In genomic region chr2:167078931-167079495, GRCm38 (mm10) we compare ENCODE assay signal across 10 mouse cellular contexts. TPM values are rescaled to one million over a fixed set of nuclear protein-coding genes. Genes with fewer than 3 reads are reported as not detected.
A peak's percentile ranks its signal among the peaks of the same experiment; 100 is the strongest.
DNase-seq lines count a peak whose midpoint lies in the region; ATAC-seq and TF ChIP-seq lines count a peak whose summit lies in the region.
"Had no signal": no experiment of that assay in that cellular context is flagged by ENCODE, and none has a peak within 500 bp of the region (broad histone marks: within the 10 kb centered on the region; RNA-seq: fewer than 3 reads in every experiment).

No protein-coding gene starts in this region.

- peak overlapping the region; percentile 51; the same call in 1 of the 2 replicates for H3K27ac ChIP-seq in lung, postnatal 0 days (ENCODE audit: low read length)
- no peak overlapping the region for H3K27ac ChIP-seq in hindbrain, embryonic 10.5 days

- TF ChIP-seq EP300 in lung, postnatal 0 days (IDR thresholded peaks at IDR 0.05), result no peak

- peak; percentile 70 for ATAC-seq in lung, postnatal 0 days

- no peak overlapping the region for H3K9ac ChIP-seq in lung, postnatal 0 days (replicated peaks; ENCODE audit: low read depth)

- H3K27me3 ChIP-seq in lung, postnatal 0 days (replicated peaks; ENCODE audit: insufficient read depth, low read length), result no peaks in the 10 kb centered on the region
- no peaks in the 10 kb centered on the region for H3K27me3 ChIP-seq in hindbrain, embryonic 10.5 days (ENCODE audit: insufficient read depth, poor library complexity, severe bottlenecking)

- DNase-seq in cerebellum, adult 8-10 months, result peak; percentile 35
- DNase-seq in cerebellum, adult 9-10 months, result no peak
- DNase-seq in lung, postnatal 0 days (ENCODE audit: low spot score), result peak; percentile 80
- DNase-seq in lung, postnatal 36 days, result no peak
- peak; percentile 10 for DNase-seq in hindbrain, embryonic 10.5 days (ENCODE audit: low spot score)
- peak; percentile 53 for DNase-seq in skeletal muscle tissue, adult 2 months (ENCODE audit: low read depth, low spot score)
- no peak for DNase-seq in urinary bladder, postnatal 4 days (ENCODE audit: low spot score in 2 of 2)
- DNase-seq in kidney, adult 9 months, result no peak
- DNase-seq: kidney, postnatal 14 days had no signal

- H3K9me3 ChIP-seq in lung, postnatal 0 days (ENCODE audit: low read length), result no peaks in the 10 kb centered on the region
- no peaks in the 10 kb centered on the region for H3K9me3 ChIP-seq in hindbrain, embryonic 10.5 days

- no peak overlapping the region for H3K4me2 ChIP-seq in lung, postnatal 0 days (replicated peaks; ENCODE audit: low read depth, low read length)

- H3K36me3 ChIP-seq in lung, postnatal 0 days (ENCODE audit: insufficient read depth, low read length), result no peaks in the 10 kb centered on the region
- no peaks in the 10 kb centered on the region for H3K36me3 ChIP-seq in hindbrain, embryonic 10.5 days

- 39% methylated on average over 9 of the region's 9 CpGs for WGBS in lung, postnatal 0 days
- 56% methylated on average over 9 of the region's 9 CpGs for WGBS in hindbrain, embryonic 10.5 days

- no peak for TF ChIP-seq CTCF in lung, postnatal 0 days (IDR thresholded peaks at IDR 0.05)

- no peak overlapping the region for H3K4me3 ChIP-seq in lung, postnatal 0 days (ENCODE audit: low read depth, low read length)
- no peak overlapping the region for H3K4me3 ChIP-seq in hindbrain, embryonic 10.5 days
- H3K4me3 ChIP-seq: megakaryocyte, embryonic 14.5 days had no signal

- no peaks in the 10 kb centered on the region for H3K4me1 ChIP-seq in lung, postnatal 0 days (ENCODE audit: insufficient read depth, low read depth, low read length)
- peaks cover 43% of the 10 kb centered on the region for H3K4me1 ChIP-seq in hindbrain, embryonic 10.5 days (replicated peaks)

RNA-seq across cellular contexts. Expression of gene Znfx1, which starts 16.2 kb away (rescaled TPM):
- 9.8 and 9.9 TPM in 2 replicates for polyA plus RNA-seq in lung, postnatal 0 days (2015; fragmentation: Nextera tagmentation; extraction: Ambion mirVana)
- polyA plus RNA-seq in hindbrain, embryonic 10.5 days (2016; fragmentation: Nextera tagmentation; extraction: Ambion mirVana), result 6.5 and 7.5 TPM in 2 replicates

Comparison
In these comparisons a context has a peak if more than half of its experiments do, and no peak if none do; other contexts are left out.
1. DNase-seq: peak in cerebellum, adult 8-10 months (single experiment), lung, postnatal 0 days (single experiment), hindbrain, embryonic 10.5 days (single experiment) and skeletal muscle tissue, adult 2 months (single experiment); none in cerebellum, adult 9-10 months (single experiment), lung, postnatal 36 days (single experiment), urinary bladder, postnatal 4 days (0 of 2) and kidney, adult 9 months (single experiment).